24 mouse cellular contexts compared by ENCODE assay signal in genomic region chr7:96308106-96308505, GRCm38 (mm10).
DNase-seq lines count a peak whose midpoint lies in the region; ATAC-seq and TF ChIP-seq lines count a peak whose summit lies in the region.
"Had no signal": no experiment of that assay in that cellular context is flagged by ENCODE, and none has a peak within 500 bp of the region (broad histone marks: within the 10 kb centered on the region; RNA-seq: fewer than 3 reads in every experiment).

No protein-coding gene starts in this region.

- no peak for TF ChIP-seq POLR2A in myocyte (IDR thresholded peaks at IDR 0.05; ENCODE audit: insufficient read length, low read depth)

- ATAC-seq in kidney, embryonic 16.5 days (ENCODE audit: low FRiP score, low TSS enrichment): no peak
- ATAC-seq in embryonic facial prominence, embryonic 14.5 days (ENCODE audit: low read depth): no peak
- ATAC-seq: forebrain, embryonic 14.5 days had no signal

- no peaks in the 10 kb centered on the region for H3K27me3 ChIP-seq in kidney, embryonic 16.5 days (ENCODE audit: insufficient read depth, low read length)
- no peaks in the 10 kb centered on the region for H3K27me3 ChIP-seq in embryonic facial prominence, embryonic 14.5 days (replicated peaks; ENCODE audit: control insufficient read depth, insufficient read depth, low read length)
- H3K27me3 ChIP-seq in myocyte (ENCODE audit: control insufficient read depth, insufficient read depth, insufficient read length): no peaks in the 10 kb centered on the region
- H3K27me3 ChIP-seq: embryonic facial prominence, embryonic 15.5 days; heart, embryonic 13.5 days; limb, embryonic 15.5 days; megakaryocyte, embryonic 14.5 days had no signal

- no peak overlapping the region for H3K9ac ChIP-seq in kidney, embryonic 16.5 days (replicated peaks; ENCODE audit: low read length)
- no peak overlapping the region for H3K9ac ChIP-seq in embryonic facial prominence, embryonic 14.5 days (ENCODE audit: low read depth, low read length)
- H3K9ac ChIP-seq: embryonic facial prominence, embryonic 15.5 days; heart, embryonic 13.5 days; limb, embryonic 15.5 days; liver, embryonic 14.5 days; lung, embryonic 14.5 days had no signal

- peaks cover 8% of the 10 kb centered on the region; the same call in 1 of the 2 replicates for H3K4me1 ChIP-seq in kidney, embryonic 16.5 days (ENCODE audit: insufficient read depth, low read length)
- H3K4me1 ChIP-seq in embryonic facial prominence, embryonic 14.5 days (ENCODE audit: control insufficient read depth, insufficient read depth, low read length): peaks cover 15% of the 10 kb centered on the region
- H3K4me1 ChIP-seq: megakaryocyte, embryonic 14.5 days had no signal

- no peak overlapping the region for H3K4me3 ChIP-seq in kidney, embryonic 16.5 days (ENCODE audit: low read length)
- H3K4me3 ChIP-seq in embryonic facial prominence, embryonic 14.5 days (ENCODE audit: low read depth, low read length): no peak overlapping the region
- no peak overlapping the region for H3K4me3 ChIP-seq in myocyte
- H3K4me3 ChIP-seq: embryonic facial prominence, embryonic 15.5 days; heart, embryonic 13.5 days; limb, embryonic 15.5 days; megakaryocyte, embryonic 14.5 days had no signal

- no peak overlapping the region for H3K4me2 ChIP-seq in kidney, embryonic 16.5 days (replicated peaks; ENCODE audit: low read depth, low read length)
- H3K4me2 ChIP-seq in embryonic facial prominence, embryonic 14.5 days (ENCODE audit: low read depth, low read length): no peak overlapping the region
- peak overlapping the region; percentile 30 for H3K4me2 ChIP-seq in myocyte (ENCODE audit: low read depth)
- H3K4me2 ChIP-seq: embryonic facial prominence, embryonic 15.5 days; heart, embryonic 13.5 days; limb, embryonic 15.5 days; lung, embryonic 14.5 days had no signal

- H3K27ac ChIP-seq in kidney, embryonic 16.5 days (ENCODE audit: low read length): no peak overlapping the region
- H3K27ac ChIP-seq in embryonic facial prominence, embryonic 14.5 days (replicated peaks; ENCODE audit: low read depth, low read length): no peak overlapping the region
- H3K27ac ChIP-seq: embryonic facial prominence, embryonic 15.5 days; heart, embryonic 13.5 days; limb, embryonic 15.5 days; liver, embryonic 14.5 days had no signal

- peak; percentile 39 for DNase-seq in embryo, embryonic 10 days (ENCODE audit: low spot score)
- DNase-seq in embryo, embryonic 9.5 days (ENCODE audit: extremely low spot score): no peak
- peak; percentile 19 for DNase-seq in kidney, postnatal 10 days
- peak; percentile 54 for DNase-seq in embryonic facial prominence, embryonic 14.5 days (ENCODE audit: low spot score)
- DNase-seq in lung, postnatal 4 days: no peak
- DNase-seq: adrenal gland, postnatal 10 days; cerebellum, adult 9-10 months; gastrocnemius, postnatal 10 days; heart, adult 11 months; heart, postnatal 14 days; kidney, adult 8-10 months; left cerebral cortex, postnatal 4 days; lung, embryonic 14.5 days; right cerebral cortex, adult 18-20 months; right cerebral cortex, postnatal 4 days; thymus, postnatal 4 days had no signal

- H3K79me2 ChIP-seq in myocyte (ENCODE audit: control insufficient read depth, insufficient read depth): no peaks in the 10 kb centered on the region

- no peaks in the 10 kb centered on the region for H3K9me3 ChIP-seq in kidney, embryonic 16.5 days (ENCODE audit: low read length)
- 0 out of 2 replicates have a peak, but pooled peaks cover 4% of the 10 kb centered on the region for H3K9me3 ChIP-seq in embryonic facial prominence, embryonic 14.5 days (ENCODE audit: control insufficient read depth, low read length)
- H3K9me3 ChIP-seq: embryonic facial prominence, embryonic 15.5 days; heart, embryonic 13.5 days; limb, embryonic 15.5 days had no signal

- WGBS in kidney, embryonic 16.5 days: 28% methylated on average over 6 of the region's 6 CpGs
- 31% methylated on average over 6 of the region's 6 CpGs for WGBS in embryonic facial prominence, embryonic 14.5 days

- no peak overlapping the region for H3ac ChIP-seq in myocyte (ENCODE audit: control insufficient read depth, insufficient read length)

- H3K36me3 ChIP-seq in kidney, embryonic 16.5 days (ENCODE audit: insufficient read depth, low read length): no peaks in the 10 kb centered on the region
- no peaks in the 10 kb centered on the region for H3K36me3 ChIP-seq in embryonic facial prominence, embryonic 14.5 days (ENCODE audit: control insufficient read depth, insufficient read depth, low read length)
- no peaks in the 10 kb centered on the region for H3K36me3 ChIP-seq in myocyte (ENCODE audit: control insufficient read depth, insufficient read depth)
- H3K36me3 ChIP-seq: embryonic facial prominence, embryonic 15.5 days; heart, embryonic 13.5 days; limb, embryonic 15.5 days had no signal

TF ChIP-seq in myocyte, 11 proteins besides CTCF, POLR2A, EP300 and RAD21:
- no peak for TF ChIP-seq E2F4 (IDR thresholded peaks at IDR 0.05; ENCODE audit: insufficient read depth)
- TF ChIP-seq SRF (IDR thresholded peaks at IDR 0.05; ENCODE audit: control insufficient read depth, insufficient read length, low read depth): no peak
- TF ChIP-seq CEBPB (IDR thresholded peaks at IDR 0.05; ENCODE audit: insufficient read depth, poor library complexity, severe bottlenecking): no peak
- no peak for TF ChIP-seq TCF3 (IDR thresholded peaks at IDR 0.05; ENCODE audit: insufficient read length, low read depth)
- no peak for TF ChIP-seq POLR2AphosphoS2 (IDR thresholded peaks at IDR 0.05; ENCODE audit: insufficient read length, low read depth)
- TF ChIP-seq USF1 (IDR thresholded peaks at IDR 0.05; ENCODE audit: low read depth): no peak
- no peak for TF ChIP-seq MAX (IDR thresholded peaks at IDR 0.05; ENCODE audit: low read depth)
- TF ChIP-seq MYOG (IDR thresholded peaks at IDR 0.05; ENCODE audit: control insufficient read depth in 1 of 3, insufficient read depth in 1 of 3, insufficient read length in 2 of 3, low read depth in 2 of 3): no peak
- no peak for TF ChIP-seq MYOD1 (IDR thresholded peaks at IDR 0.05; ENCODE audit: control insufficient read depth in 1 of 3, insufficient read length in 2 of 3, low read depth in 2 of 3)
- TF ChIP-seq TCF12 (IDR thresholded peaks at IDR 0.05; ENCODE audit: insufficient read depth, poor library complexity, severe bottlenecking): no peak
- no peak for TF ChIP-seq REST (IDR thresholded peaks at IDR 0.05; ENCODE audit: insufficient read depth, insufficient read length)
TF ChIP-seq in myocyte: peak in this region for 0.

Comparison
In these comparisons a context has a peak if more than half of its experiments do, and no peak if none do; other contexts are left out.
1. DNase-seq: peak in embryo, embryonic 10 days (single experiment), kidney, postnatal 10 days (single experiment) and embryonic facial prominence, embryonic 14.5 days (single experiment); none in embryo, embryonic 9.5 days (single experiment) and lung, postnatal 4 days (0 of 2).